Comparison of ENCODE assay signal across 10 mouse cellular contexts in the genomic region with DNA sequence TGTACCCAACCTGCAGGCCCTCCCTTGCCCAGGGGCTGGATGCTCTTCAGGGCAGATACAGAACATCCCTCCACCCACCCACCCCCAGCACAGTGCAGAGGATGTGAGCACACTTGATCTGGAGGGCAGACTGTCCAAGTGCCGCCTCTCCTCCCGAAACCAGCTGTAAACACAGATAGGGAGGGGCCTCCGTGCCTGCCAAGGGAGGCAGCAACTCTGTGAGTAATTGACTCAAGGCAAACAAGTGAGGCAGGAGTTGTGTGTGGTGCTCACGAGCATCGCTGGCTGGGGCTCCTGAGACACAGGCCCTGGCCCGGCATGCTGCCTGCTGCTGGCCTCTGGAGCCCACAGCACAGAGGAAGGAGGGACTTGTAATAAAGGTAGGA. TPM values are rescaled to one million over a fixed set of nuclear protein-coding genes. Genes with fewer than 3 reads are reported as not detected.
A peak's percentile ranks its signal among the peaks of the same experiment; 100 is the strongest.
DNase-seq lines count a peak whose midpoint lies in the region; ATAC-seq and TF ChIP-seq lines count a peak whose summit lies in the region.
"Had no signal": no experiment of that assay in that cellular context is flagged by ENCODE, and none has a peak within 500 bp of the region (broad histone marks: within the 10 kb centered on the region; RNA-seq: fewer than 3 reads in every experiment).

No protein-coding gene starts in this region.

- no peaks in the 10 kb centered on the region for H3K27me3 ChIP-seq in midbrain, embryonic 14.5 days (ENCODE audit: control insufficient read depth, insufficient read depth, low read length)
- no peaks in the 10 kb centered on the region for H3K27me3 ChIP-seq in midbrain, embryonic 11.5 days (ENCODE audit: control insufficient read depth, insufficient read depth, low read length)
- H3K27me3 ChIP-seq in embryonic facial prominence, embryonic 14.5 days (replicated peaks; ENCODE audit: control insufficient read depth, insufficient read depth, low read length) = no peaks in the 10 kb centered on the region
- H3K27me3 ChIP-seq in heart, embryonic 16.5 days (ENCODE audit: control insufficient read depth, insufficient read depth, low read length) = no peaks in the 10 kb centered on the region
- no peaks in the 10 kb centered on the region for H3K27me3 ChIP-seq in liver, postnatal 0 days (ENCODE audit: insufficient read depth, low read length)
- H3K27me3 ChIP-seq: Patski had no signal

- no peak overlapping the region for H3K9ac ChIP-seq in midbrain, embryonic 14.5 days (replicated peaks; ENCODE audit: low read length)
- H3K9ac ChIP-seq in midbrain, embryonic 11.5 days (ENCODE audit: low read length) = no peak overlapping the region
- H3K9ac ChIP-seq in embryonic facial prominence, embryonic 14.5 days (ENCODE audit: low read depth, low read length) = peak overlapping the region; percentile 41
- no peak overlapping the region for H3K9ac ChIP-seq in heart, embryonic 16.5 days (ENCODE audit: low read length)
- peak overlapping the region; percentile 72 for H3K9ac ChIP-seq in liver, postnatal 0 days (replicated peaks)

- H3K4me2 ChIP-seq in midbrain, embryonic 14.5 days (ENCODE audit: low read length) = no peak overlapping the region
- H3K4me2 ChIP-seq in midbrain, embryonic 11.5 days = no peak overlapping the region
- no peak overlapping the region; the same call in 1 of the 2 replicates for H3K4me2 ChIP-seq in embryonic facial prominence, embryonic 14.5 days (ENCODE audit: low read depth, low read length)
- H3K4me2 ChIP-seq in heart, embryonic 16.5 days (ENCODE audit: low read depth, low read length) = no peak overlapping the region
- peak overlapping the region; percentile 65 for H3K4me2 ChIP-seq in liver, postnatal 0 days (ENCODE audit: low read depth, low read length)

- TF ChIP-seq CTCF in liver, postnatal 0 days (IDR thresholded peaks at IDR 0.05; ENCODE audit: low read depth) = no peak

- no peaks in the 10 kb centered on the region for H3K36me3 ChIP-seq in midbrain, embryonic 14.5 days (ENCODE audit: control insufficient read depth, insufficient read depth, low read length)
- H3K36me3 ChIP-seq in midbrain, embryonic 11.5 days (ENCODE audit: control insufficient read depth, insufficient read depth, low read length) = no peaks in the 10 kb centered on the region
- H3K36me3 ChIP-seq in embryonic facial prominence, embryonic 14.5 days (ENCODE audit: control insufficient read depth, insufficient read depth, low read length) = 0 out of 2 replicates have a peak, but pooled peaks cover 4% of the 10 kb centered on the region
- peaks cover 11% of the 10 kb centered on the region for H3K36me3 ChIP-seq in heart, embryonic 16.5 days (ENCODE audit: control insufficient read depth, insufficient read depth)
- H3K36me3 ChIP-seq in liver, postnatal 0 days (replicated peaks; ENCODE audit: insufficient read depth, low read length) = peaks cover 58% of the 10 kb centered on the region

- TF ChIP-seq EP300 in liver, postnatal 0 days (IDR thresholded peaks at IDR 0.05; ENCODE audit: low read depth) = peak; percentile 86

- ATAC-seq in midbrain, embryonic 14.5 days (ENCODE audit: low FRiP score, low TSS enrichment) = no peak; the same call in 1 of the 2 replicates
- no peak for ATAC-seq in midbrain, embryonic 11.5 days (ENCODE audit: low FRiP score)
- ATAC-seq in embryonic facial prominence, embryonic 14.5 days (ENCODE audit: low read depth) = 0 out of 2 replicates have a peak, but pooled peaks have one; percentile 26
- ATAC-seq in heart, embryonic 16.5 days (replicated peaks; ENCODE audit: extremely low read depth, insufficient read depth, low FRiP score) = no peak
- peak; percentile 86 for ATAC-seq in liver, postnatal 0 days
- no peak for ATAC-seq in monocyte, adult 5-6 weeks (replicated peaks; ENCODE audit: insufficient number of reproducible peaks, low FRiP score, low TSS enrichment, poor library complexity, severe bottlenecking)
- ATAC-seq: Patski had no signal

- no peak overlapping the region for H3K4me3 ChIP-seq in midbrain, embryonic 14.5 days (replicated peaks; ENCODE audit: low read depth, low read length)
- no peak overlapping the region for H3K4me3 ChIP-seq in midbrain, embryonic 11.5 days (ENCODE audit: low read depth, low read length)
- H3K4me3 ChIP-seq in embryonic facial prominence, embryonic 14.5 days (ENCODE audit: low read depth, low read length) = no peak overlapping the region
- H3K4me3 ChIP-seq in heart, embryonic 16.5 days (ENCODE audit: low read length) = no peak overlapping the region
- H3K4me3 ChIP-seq in liver, postnatal 0 days (ENCODE audit: low read depth, low read length) = peak overlapping the region; percentile 49

- H3K4me1 ChIP-seq in midbrain, embryonic 14.5 days (ENCODE audit: control insufficient read depth, insufficient read depth, low read length) = no peaks in the 10 kb centered on the region
- H3K4me1 ChIP-seq in midbrain, embryonic 11.5 days (ENCODE audit: control insufficient read depth, insufficient read depth, low read length) = no peaks in the 10 kb centered on the region
- H3K4me1 ChIP-seq in embryonic facial prominence, embryonic 14.5 days (ENCODE audit: control insufficient read depth, insufficient read depth, low read length) = peaks cover 13% of the 10 kb centered on the region
- peaks cover 45% of the 10 kb centered on the region for H3K4me1 ChIP-seq in heart, embryonic 16.5 days (ENCODE audit: control insufficient read depth, insufficient read depth, low read length)
- peaks cover 72% of the 10 kb centered on the region for H3K4me1 ChIP-seq in liver, postnatal 0 days (ENCODE audit: insufficient read depth)

- DNase-seq in midbrain, embryonic 14.5 days = no peak
- no peak for DNase-seq in midbrain, embryonic 11.5 days (ENCODE audit: low spot score, missing footprints)
- DNase-seq in embryonic facial prominence, embryonic 14.5 days (ENCODE audit: low spot score) = peak; percentile 65
- peak; percentile 64 for DNase-seq in kidney, postnatal 14 days
- peak; percentile 86 for DNase-seq in liver, postnatal 0 days
- DNase-seq in right cerebral cortex, postnatal 14 days = peak; percentile 43

- WGBS in midbrain, embryonic 14.5 days = 61% methylated on average over 6 of the region's 6 CpGs
- WGBS in midbrain, embryonic 11.5 days = 73% methylated on average over 6 of the region's 6 CpGs
- 13% methylated on average over 6 of the region's 6 CpGs for WGBS in embryonic facial prominence, embryonic 14.5 days
- 35% methylated on average over 6 of the region's 6 CpGs for WGBS in heart, embryonic 16.5 days
- WGBS in liver, postnatal 0 days (ENCODE audit: insufficient replicate concordance) = 19% methylated on average over 6 of the region's 6 CpGs

- 0 out of 2 replicates have a peak overlapping the region, but pooled peaks have one; percentile 13 for H3K27ac ChIP-seq in midbrain, embryonic 14.5 days (replicated peaks; ENCODE audit: low read depth, low read length)
- no peak overlapping the region; the same call in 1 of the 2 replicates for H3K27ac ChIP-seq in midbrain, embryonic 11.5 days (ENCODE audit: low read depth, low read length)
- H3K27ac ChIP-seq in embryonic facial prominence, embryonic 14.5 days (replicated peaks; ENCODE audit: low read depth, low read length) = peak overlapping the region; percentile 77
- H3K27ac ChIP-seq in heart, embryonic 16.5 days (ENCODE audit: low read length) = peak overlapping the region; percentile 70
- H3K27ac ChIP-seq in liver, postnatal 0 days (ENCODE audit: low read depth) = peak overlapping the region; percentile 99

- H3K9me3 ChIP-seq in midbrain, embryonic 14.5 days (ENCODE audit: control insufficient read depth, low read length) = no peaks in the 10 kb centered on the region
- no peaks in the 10 kb centered on the region for H3K9me3 ChIP-seq in midbrain, embryonic 11.5 days (ENCODE audit: control insufficient read depth, low read length)
- H3K9me3 ChIP-seq in embryonic facial prominence, embryonic 14.5 days (ENCODE audit: control insufficient read depth, low read length) = no peaks in the 10 kb centered on the region
- H3K9me3 ChIP-seq in heart, embryonic 16.5 days (replicated peaks; ENCODE audit: control insufficient read depth, low read length) = no peaks in the 10 kb centered on the region
- H3K9me3 ChIP-seq in liver, postnatal 0 days (ENCODE audit: low read length) = no peaks in the 10 kb centered on the region

RNA-seq across cellular contexts. Expression of gene Gpr146, which starts 12.2 kb away (rescaled TPM):
- 1.2 and 1.8 TPM in 2 replicates for polyA plus RNA-seq in midbrain, embryonic 14.5 days (2014; fragmentation: Nextera tagmentation; extraction: Ambion mirVana)
- 1.5 and 2.7 TPM in 2 replicates for polyA plus RNA-seq in midbrain, embryonic 11.5 days (2014; fragmentation: Nextera tagmentation; extraction: Ambion mirVana)
- polyA plus RNA-seq in embryonic facial prominence, embryonic 14.5 days (2014; fragmentation: Nextera tagmentation; extraction: Ambion mirVana) = 2.0 and 2.8 TPM in 2 replicates
- 17.1 and 17.2 TPM in 2 replicates for polyA plus RNA-seq in heart, embryonic 16.5 days (2015; fragmentation: Nextera tagmentation; extraction: Ambion mirVana)
- polyA plus RNA-seq in liver, postnatal 0 days (2015; fragmentation: Nextera tagmentation; extraction: Ambion mirVana) = 14.5 and 14.7 TPM in 2 replicates
- 6.9 to 10.8 TPM (median 9.8 TPM) in 3 replicates for total RNA-seq in monocyte, adult 5-6 weeks (2017)

RNA-seq across cellular contexts. Expression of gene C130050O18Rik, which starts 15.4 kb away (rescaled TPM):
- 0.29 and 0.58 TPM in 2 replicates for polyA plus RNA-seq in midbrain, embryonic 14.5 days (2014; fragmentation: Nextera tagmentation; extraction: Ambion mirVana)
- 0.12 and 0.29 TPM in 2 replicates for polyA plus RNA-seq in midbrain, embryonic 11.5 days (2014; fragmentation: Nextera tagmentation; extraction: Ambion mirVana)
- polyA plus RNA-seq in embryonic facial prominence, embryonic 14.5 days (2014; fragmentation: Nextera tagmentation; extraction: Ambion mirVana) = 5.2 and 5.5 TPM in 2 replicates
- 0.43 and 0.66 TPM in 2 replicates for polyA plus RNA-seq in heart, embryonic 16.5 days (2015; fragmentation: Nextera tagmentation; extraction: Ambion mirVana)
- polyA plus RNA-seq in liver, postnatal 0 days (2015; fragmentation: Nextera tagmentation; extraction: Ambion mirVana) = 1.9 and 2.0 TPM in 2 replicates
- 28.4 to 51.7 TPM (median 32.7 TPM) in 3 replicates for total RNA-seq in monocyte, adult 5-6 weeks (2017)

RNA-seq across cellular contexts. Expression of gene Gper1, which starts 33.3 kb away (rescaled TPM):
- 9.2 and 9.6 TPM in 2 replicates for polyA plus RNA-seq in midbrain, embryonic 14.5 days (2014; fragmentation: Nextera tagmentation; extraction: Ambion mirVana)
- 1.9 and 2.5 TPM in 2 replicates for polyA plus RNA-seq in midbrain, embryonic 11.5 days (2014; fragmentation: Nextera tagmentation; extraction: Ambion mirVana)
- 5.1 and 6.7 TPM in 2 replicates for polyA plus RNA-seq in embryonic facial prominence, embryonic 14.5 days (2014; fragmentation: Nextera tagmentation; extraction: Ambion mirVana)
- polyA plus RNA-seq in heart, embryonic 16.5 days (2015; fragmentation: Nextera tagmentation; extraction: Ambion mirVana) = 3.0 and 4.0 TPM in 2 replicates
- polyA plus RNA-seq in liver, postnatal 0 days (2015; fragmentation: Nextera tagmentation; extraction: Ambion mirVana) = 0.09 and 0.11 TPM in 2 replicates
- total RNA-seq in monocyte, adult 5-6 weeks (2017) = 0.53 to 1.3 TPM in 2 of 3 replicates, not detected in the other

RNA-seq across cellular contexts. Expression of gene Cyp2w1, which starts 37.3 kb away (rescaled TPM):
- polyA plus RNA-seq in midbrain, embryonic 14.5 days (2014; fragmentation: Nextera tagmentation; extraction: Ambion mirVana) = not detected in 2 replicates
- not detected in 2 replicates for polyA plus RNA-seq in midbrain, embryonic 11.5 days (2014; fragmentation: Nextera tagmentation; extraction: Ambion mirVana)
- 11.5 and 11.8 TPM in 2 replicates for polyA plus RNA-seq in embryonic facial prominence, embryonic 14.5 days (2014; fragmentation: Nextera tagmentation; extraction: Ambion mirVana)
- polyA plus RNA-seq in heart, embryonic 16.5 days (2015; fragmentation: Nextera tagmentation; extraction: Ambion mirVana) = not detected in 2 replicates
- polyA plus RNA-seq in liver, postnatal 0 days (2015; fragmentation: Nextera tagmentation; extraction: Ambion mirVana) = not detected in 2 replicates
- not detected in 3 replicates for total RNA-seq in monocyte, adult 5-6 weeks (2017)
- total RNA-seq: left cerebral cortex, postnatal 36 days had no signal
- polyA plus RNA-seq: Patski had no signal

RNA-seq across cellular contexts. Expression of gene Cox19, which starts 38.5 kb away (rescaled TPM):
- polyA plus RNA-seq in midbrain, embryonic 14.5 days (2014; fragmentation: Nextera tagmentation; extraction: Ambion mirVana) = 129 and 130 TPM in 2 replicates
- polyA plus RNA-seq in midbrain, embryonic 11.5 days (2014; fragmentation: Nextera tagmentation; extraction: Ambion mirVana) = 124 and 133 TPM in 2 replicates
- 106 and 107 TPM in 2 replicates for polyA plus RNA-seq in embryonic facial prominence, embryonic 14.5 days (2014; fragmentation: Nextera tagmentation; extraction: Ambion mirVana)
- polyA plus RNA-seq in heart, embryonic 16.5 days (2015; fragmentation: Nextera tagmentation; extraction: Ambion mirVana) = 75.7 and 75.8 TPM in 2 replicates
- 34.4 and 37.1 TPM in 2 replicates for polyA plus RNA-seq in liver, postnatal 0 days (2015; fragmentation: Nextera tagmentation; extraction: Ambion mirVana)
- total RNA-seq in monocyte, adult 5-6 weeks (2017) = 9.5 to 46.4 TPM (median 15.2 TPM) in 3 replicates

Comparison
In these comparisons a context has a peak if more than half of its experiments do, and no peak if none do; other contexts are left out.
1. ATAC-seq: peak in embryonic facial prominence, embryonic 14.5 days (single experiment) and liver, postnatal 0 days (single experiment); none in midbrain, embryonic 14.5 days (single experiment), midbrain, embryonic 11.5 days (single experiment), heart, embryonic 16.5 days (single experiment) and monocyte, adult 5-6 weeks (single experiment).
2. DNase-seq: peak in embryonic facial prominence, embryonic 14.5 days (single experiment), kidney, postnatal 14 days (single experiment), liver, postnatal 0 days (single experiment) and right cerebral cortex, postnatal 14 days (single experiment); none in midbrain, embryonic 14.5 days (single experiment) and midbrain, embryonic 11.5 days (single experiment).
3. H3K9ac ChIP-seq: peak in embryonic facial prominence, embryonic 14.5 days (single experiment) and liver, postnatal 0 days (single experiment); none in midbrain, embryonic 14.5 days (single experiment), midbrain, embryonic 11.5 days (single experiment) and heart, embryonic 16.5 days (single experiment).